Mouse (Mus musculus) limb, embryonic 15.5 days (tissue): Measurements from ENCODE around the gene Epm2aip1. TPM values are rescaled to one million over a fixed set of nuclear protein-coding genes. Genes with fewer than 3 reads are reported as not detected.
A peak's percentile ranks its signal among the peaks of the same experiment; 100 is the strongest.

Experiments
- ATAC-seq: fragments of 200-750 bp; cut with Nextera tagmentation; 2 replicates; pipeline ENCODE4 v1.8.0; 2017; ENCODE audit warnings: low read depth, moderate TSS enrichment; ENCODE audit not compliant: insufficient number of reproducible peaks, low FRiP score, low TSS enrichment
- H3K27ac ChIP-seq: fragments of 300-500 bp; sonication (generic); 2 replicates; pipeline ENCODE4 v1.5.1; 2015; ENCODE audit warnings: moderate library complexity, mild to moderate bottlenecking, inconsistent platforms
- H3K27me3 ChIP-seq: fragments of 300-500 bp; sonication (generic); 2 replicates; pipeline ENCODE4 v1.6.1; 2015; ENCODE audit warnings: inconsistent platforms
- H3K36me3 ChIP-seq: fragments of 300-500 bp; sonication (generic); 2 replicates; pipeline ENCODE4 v1.6.1; 2015; ENCODE audit warnings: inconsistent platforms
- H3K4me1 ChIP-seq: fragments of 300-500 bp; sonication (generic); 2 replicates; pipeline ENCODE4 v1.6.1; 2015; ENCODE audit warnings: inconsistent platforms
- H3K4me2 ChIP-seq: fragments of 300-500 bp; sonication (generic); 2 replicates; pipeline ENCODE4 v1.6.1; 2015; ENCODE audit warnings: mild to moderate bottlenecking, inconsistent platforms
- H3K4me3 ChIP-seq: fragments of 300-500 bp; sonication (generic); 2 replicates; pipeline ENCODE4 v1.5.1; 2015; ENCODE audit warnings: mild to moderate bottlenecking, inconsistent platforms
- H3K9ac ChIP-seq: fragments of 300-500 bp; sonication (generic); 2 replicates; pipeline ENCODE4 v1.6.1; 2015; ENCODE audit warnings: inconsistent platforms
- H3K9me3 ChIP-seq: fragments of 300-500 bp; sonication (generic); 2 replicates; pipeline ENCODE4 v1.6.1; 2016; ENCODE audit warnings: inconsistent platforms
- WGBS: fragments of 180-500 bp; shearing (Covaris S2); methylation state at CpG from one replicate; pipeline ENCODE4 v1.1.7; 2015; 5-methylcytosine and 5-hydroxymethylcytosine counted together
- polyA plus RNA-seq: library from polyadenylated mRNA; unstranded; fragments of >200 nt; fragmentation: Nextera tagmentation; extraction: Ambion mirVana; gene quantifications from 2 replicates; pipeline ENCODE4 v1.2.1, GENCODE M21; 2015

Gene Epm2aip1
- polyA plus RNA-seq, 1 experiment from 2014 or later = 30.0 TPM

- no peak for ATAC-seq
- 0 out of 2 replicates have a peak overlapping the region, but pooled peaks have one; percentile 11 for H3K4me3 ChIP-seq
- no peaks in the 10 kb centered on the region for H3K27me3 ChIP-seq
- no peak overlapping the region for H3K9ac ChIP-seq
- H3K9me3 ChIP-seq = no peaks in the 10 kb centered on the region
- no peak overlapping the region for H3K27ac ChIP-seq
- H3K4me2 ChIP-seq = peak overlapping the region; percentile 37
- 15% methylated on average over 21 of the region's 21 CpGs for WGBS
- peaks cover 7% of the 10 kb centered on the region; the same call in 1 of the 2 replicates for H3K4me1 ChIP-seq
- no peaks in the 10 kb centered on the region for H3K36me3 ChIP-seq
Measured at GRCm38 (mm10) chr9:111289832-111290339, 18.2 kb downstream of the Epm2aip1 start.

DNA sequence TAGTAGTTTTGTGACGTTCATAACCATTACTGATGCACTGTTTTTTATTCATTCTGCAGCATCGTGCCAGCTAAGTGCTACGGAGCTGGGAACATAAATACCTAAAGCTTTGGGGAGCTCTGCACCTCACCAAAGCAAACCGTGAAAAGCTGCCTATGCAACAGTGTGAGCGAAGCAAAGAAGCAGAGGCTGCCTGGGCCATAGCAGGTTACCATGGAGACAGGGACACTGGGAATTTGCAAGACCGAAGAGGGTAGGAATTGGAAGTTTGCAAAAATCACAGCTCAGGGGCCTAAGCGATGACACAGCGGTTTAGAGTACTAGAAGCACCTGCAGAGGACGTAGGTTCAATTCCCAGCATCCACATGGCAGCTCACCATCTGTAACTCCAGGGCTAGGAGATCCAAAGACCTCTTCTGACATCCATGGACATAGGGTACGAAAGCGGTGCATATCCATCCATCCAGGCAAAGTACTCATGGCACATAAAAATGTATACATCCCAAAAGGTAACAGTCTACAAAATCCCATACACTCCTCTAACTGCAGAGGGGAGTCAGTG is 18.9 kb downstream of the Epm2aip1 start:
- H3K27ac ChIP-seq = no peak overlapping the region
- ATAC-seq = no peak
- H3K9ac ChIP-seq = no peak overlapping the region
- H3K9me3 ChIP-seq = no peaks in the 10 kb centered on the region
- WGBS = 71% methylated on average over 11 of the region's 11 CpGs
- no peak overlapping the region for H3K4me3 ChIP-seq
- no peaks in the 10 kb centered on the region for H3K36me3 ChIP-seq
- H3K4me2 ChIP-seq = no peak overlapping the region
- peaks cover 7% of the 10 kb centered on the region; the same call in 1 of the 2 replicates for H3K4me1 ChIP-seq
- no peaks in the 10 kb centered on the region for H3K27me3 ChIP-seq

GRCm38 (mm10) chr9:111293234-111293633 is 21.5 kb downstream of the Epm2aip1 start:
- H3K27ac ChIP-seq = no peak overlapping the region
- H3K27me3 ChIP-seq = no peaks in the 10 kb centered on the region
- H3K9me3 ChIP-seq = no peaks in the 10 kb centered on the region
- no peak for ATAC-seq
- WGBS = 80% methylated on average over 4 of the region's 4 CpGs
- H3K4me2 ChIP-seq = no peak overlapping the region
- H3K36me3 ChIP-seq = no peaks in the 10 kb centered on the region
- no peak overlapping the region for H3K9ac ChIP-seq
- H3K4me1 ChIP-seq = peaks cover 7% of the 10 kb centered on the region; the same call in 1 of the 2 replicates
- H3K4me3 ChIP-seq = no peak overlapping the region

- H3K9ac ChIP-seq = no peak overlapping the region
- H3K4me3 ChIP-seq = no peak overlapping the region
- no peaks in the 10 kb centered on the region for H3K9me3 ChIP-seq
- 96% methylated on average over 6 of the region's 6 CpGs for WGBS
- H3K4me2 ChIP-seq = no peak overlapping the region
- no peak overlapping the region for H3K27ac ChIP-seq
- H3K27me3 ChIP-seq = no peaks in the 10 kb centered on the region
- H3K36me3 ChIP-seq = no peaks in the 10 kb centered on the region
- H3K4me1 ChIP-seq = peaks cover 2% of the 10 kb centered on the region; the same call in 1 of the 2 replicates
- ATAC-seq = no peak
Measured at GRCm38 (mm10) chr9:111294911-111295310, 23.2 kb downstream of the Epm2aip1 start.

GRCm38 (mm10) chr9:111295323-111295722 is 23.6 kb downstream of the Epm2aip1 start:
- Histone ChIP-seq H3K4me3 (no peak overlapping the region), H3K4me2 (no peak overlapping the region), H3K27me3 (no peaks in the 10 kb centered on the region), H3K4me1 (no peaks in the 10 kb centered on the region), H3K27ac (no peak overlapping the region), H3K9me3 (no peaks in the 10 kb centered on the region), H3K36me3 (no peaks in the 10 kb centered on the region), H3K9ac (no peak overlapping the region)
- WGBS = 58% methylated on average over 2 of the region's 2 CpGs
- ATAC-seq = no peak

DNA sequence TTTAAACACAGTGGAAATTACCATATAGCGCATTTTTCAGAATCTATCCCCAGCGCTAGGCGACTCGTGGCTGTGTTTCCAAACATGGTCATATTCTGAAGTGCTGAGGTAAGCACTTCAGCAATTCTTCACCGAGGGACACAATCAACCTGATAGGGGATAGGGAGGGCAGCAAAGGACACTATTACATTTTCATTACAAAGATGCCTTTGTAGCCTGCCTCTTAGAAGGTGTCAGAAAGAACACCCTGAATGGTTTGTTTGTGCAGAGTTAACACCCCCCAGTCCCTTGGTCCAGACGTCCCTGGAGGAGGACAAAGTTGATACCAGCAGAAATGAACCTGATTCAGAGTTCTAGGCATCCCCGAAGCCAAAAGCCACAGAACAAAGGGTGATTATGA is 24.7 kb downstream of the Epm2aip1 start:
- H3K27me3 ChIP-seq = no peaks in the 10 kb centered on the region
- H3K9ac ChIP-seq = no peak overlapping the region
- no peak overlapping the region for H3K27ac ChIP-seq
- WGBS = 73% methylated on average over 7 of the region's 7 CpGs
- H3K4me3 ChIP-seq = no peak overlapping the region
- no peaks in the 10 kb centered on the region for H3K36me3 ChIP-seq
- no peak overlapping the region for H3K4me2 ChIP-seq
- no peak for ATAC-seq
- no peaks in the 10 kb centered on the region for H3K9me3 ChIP-seq
- H3K4me1 ChIP-seq = no peaks in the 10 kb centered on the region

DNA sequence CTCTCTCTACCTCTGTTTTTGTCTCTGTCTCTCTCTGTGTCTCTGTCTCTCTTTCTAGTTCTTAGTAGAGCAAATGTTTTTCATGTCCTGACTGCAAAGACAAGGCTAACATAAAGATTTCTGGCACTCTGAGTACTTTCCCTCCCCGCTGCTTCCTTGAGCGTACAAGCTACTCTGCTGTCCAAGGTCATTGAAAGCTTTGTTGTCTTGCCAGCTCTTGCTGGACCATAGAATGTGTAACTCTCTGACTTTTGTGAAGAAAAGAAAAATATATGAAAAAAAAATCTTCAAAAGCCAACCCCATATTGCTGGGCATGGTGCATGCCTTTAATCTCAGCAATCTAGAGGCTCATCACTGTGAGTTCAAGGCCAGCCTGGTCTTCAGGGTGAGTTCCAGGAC is 26.9 kb downstream of the Epm2aip1 start:
- no peak overlapping the region for H3K4me2 ChIP-seq
- no peaks in the 10 kb centered on the region for H3K4me1 ChIP-seq
- H3K9ac ChIP-seq = no peak overlapping the region
- no peak overlapping the region for H3K27ac ChIP-seq
- WGBS = 79% methylated on average over 2 of the region's 2 CpGs
- no peak for ATAC-seq
- no peaks in the 10 kb centered on the region for H3K36me3 ChIP-seq
- H3K9me3 ChIP-seq = no peaks in the 10 kb centered on the region
- no peaks in the 10 kb centered on the region for H3K27me3 ChIP-seq
- H3K4me3 ChIP-seq = no peak overlapping the region

DNA sequence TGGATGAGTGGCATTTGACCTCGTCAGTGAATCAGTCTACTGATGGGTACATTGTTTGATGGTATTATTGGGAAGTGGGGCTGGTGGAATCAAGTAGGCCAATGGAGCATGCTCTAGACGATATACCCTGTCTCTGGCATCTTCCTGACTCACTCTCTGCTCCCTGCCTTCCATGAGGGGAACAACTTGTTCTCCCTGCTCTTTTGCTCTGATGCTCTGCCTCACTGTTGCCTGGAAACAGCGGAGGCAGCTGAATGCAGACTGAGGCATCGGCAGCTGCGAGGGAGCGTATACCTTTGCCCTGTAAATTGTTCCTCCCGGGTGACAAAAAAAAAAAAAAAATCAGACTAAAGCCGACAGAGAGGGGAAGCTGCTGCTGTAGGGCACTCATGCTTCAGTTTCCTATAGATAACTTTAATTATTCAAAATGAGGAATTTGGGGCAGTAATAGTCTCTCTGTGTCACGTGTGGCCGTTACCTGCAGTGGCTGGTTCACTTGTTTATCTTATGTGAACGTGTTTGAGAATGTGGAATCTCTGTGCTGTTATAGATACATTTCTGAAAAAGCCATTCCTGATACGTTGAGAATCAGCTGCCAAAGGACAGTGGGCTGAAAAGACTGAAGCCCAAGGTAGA is 30.6 kb downstream of the Epm2aip1 start:
- no peak overlapping the region for H3K9ac ChIP-seq
- WGBS = 68% methylated on average over 12 of the region's 12 CpGs

GRCm38 (mm10) chr9:111304036-111304435 is 32.3 kb downstream of the Epm2aip1 start:
- Histone ChIP-seq H3K36me3 (no peaks in the 10 kb centered on the region), H3K27ac (no peak overlapping the region), H3K4me3 (no peak overlapping the region), H3K9me3 (no peaks in the 10 kb centered on the region), H3K4me1 (no peaks in the 10 kb centered on the region), H3K4me2 (no peak overlapping the region), H3K9ac (no peak overlapping the region), H3K27me3 (peaks cover 2% of the 10 kb centered on the region; the same call in 1 of the 2 replicates)
- 92% methylated on average over 6 of the region's 6 CpGs for WGBS
- no peak for ATAC-seq

More for the DNA sequence above, 30.6 kb downstream of the Epm2aip1 start:
- no peak overlapping the region for H3K4me3 ChIP-seq
- H3K9me3 ChIP-seq = no peaks in the 10 kb centered on the region
- no peaks in the 10 kb centered on the region for H3K27me3 ChIP-seq
- H3K4me1 ChIP-seq = no peaks in the 10 kb centered on the region
- H3K36me3 ChIP-seq = no peaks in the 10 kb centered on the region
- H3K27ac ChIP-seq = no peak overlapping the region
- no peak for ATAC-seq
- H3K4me2 ChIP-seq = no peak overlapping the region

- no peak overlapping the region for H3K27ac ChIP-seq
- no peak overlapping the region for H3K4me3 ChIP-seq
- H3K36me3 ChIP-seq = no peaks in the 10 kb centered on the region
- H3K27me3 ChIP-seq = peaks cover 22% of the 10 kb centered on the region
- 68% methylated on average over 7 of the region's 7 CpGs for WGBS
- no peak overlapping the region for H3K4me2 ChIP-seq
- no peak for ATAC-seq
- no peak overlapping the region for H3K9ac ChIP-seq
- H3K4me1 ChIP-seq = peaks cover 2% of the 10 kb centered on the region
- no peaks in the 10 kb centered on the region; the same call in 1 of the 2 replicates for H3K9me3 ChIP-seq
Measured at GRCm38 (mm10) chr9:111306142-111306541, 34.4 kb downstream of the Epm2aip1 start.

GRCm38 (mm10) chr9:111311031-111311842 is 39.5 kb downstream of the Epm2aip1 start, which contains the start of gene Trank1:
Gene Trank1 (plus strand): TSS chr9:111311739.
- H3K4me1 ChIP-seq = peaks cover 20% of the 10 kb centered on the region
- H3K4me2 ChIP-seq = peak within 1 kb of the TSS; percentile 97
- H3K27me3 ChIP-seq = peaks cover 59% of the 10 kb centered on the region
- H3K4me3 ChIP-seq = peak within 1 kb of the TSS; percentile 49
- 0 out of 2 replicates have a peak within 1 kb of the TSS, but pooled peaks have one; percentile 14 for H3K9ac ChIP-seq
- WGBS = 9% methylated on average over 66 of the region's 72 CpGs
- no peaks in the 10 kb centered on the region; the same call in 1 of the 2 replicates for H3K9me3 ChIP-seq
- no peaks in the 10 kb centered on the region for H3K36me3 ChIP-seq
- no peak within 1 kb of the TSS for H3K27ac ChIP-seq
- ATAC-seq = no peak
